Mouse (Mus musculus): ENCODE measurements around the gene Tmem203.

The Tmem203 gene

GRCm38 (mm10) chr2:25255284-25255779 lies at the start of gene Tmem203:
Tmem203 (plus strand) TSS chr2:25255439.
- DNase-seq (ENCODE audit: low spot score) = peak; percentile 92

- DNase-seq (ENCODE audit: low spot score) = no peak
Observed at GRCm38 (mm10) chr2:25207593-25207992, 47.6 kb upstream of the Tmem203 start.

GRCm38 (mm10) chr2:25210686-25211085 lies 44.6 kb upstream of the Tmem203 start:
- DNase-seq (ENCODE audit: low spot score) = peak; percentile 27

DNA sequence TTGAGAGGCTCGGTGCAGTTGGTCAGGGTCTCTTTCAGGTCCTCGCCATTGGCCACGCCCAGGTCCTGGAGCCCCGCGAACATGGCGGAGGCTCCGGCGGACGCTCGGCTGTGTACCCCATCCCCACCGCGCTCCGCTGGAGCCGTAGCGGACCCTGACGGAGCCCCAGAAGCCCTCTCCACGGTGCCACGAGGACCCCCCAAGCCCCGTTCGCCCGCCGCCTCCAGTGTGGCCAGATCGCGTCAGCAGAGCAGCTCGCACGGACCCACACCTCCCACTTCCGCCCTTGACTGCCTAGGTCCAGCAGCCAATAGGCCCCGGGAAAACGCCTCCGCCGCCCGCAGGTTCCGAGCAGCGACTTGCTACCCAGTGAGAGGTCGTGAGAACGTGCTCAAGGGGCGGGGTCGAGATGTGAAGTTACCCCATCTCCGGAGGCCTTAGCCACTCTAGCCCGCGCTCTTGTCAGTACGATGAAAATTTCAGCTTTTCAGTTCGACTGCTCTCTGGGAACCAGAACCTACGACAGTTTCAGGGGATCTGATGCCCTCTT lies 44.0 kb upstream of the Tmem203 start, which contains the start of gene Nelfb:
Nelfb (minus strand) TSS at position 369 of the 550 bp plus-strand sequence.
- peak; percentile 96 for DNase-seq (ENCODE audit: low spot score)

- DNase-seq (ENCODE audit: low spot score) = no peak
Observed at GRCm38 (mm10) chr2:25213266-25213865, 41.9 kb upstream of the Tmem203 start.

DNA sequence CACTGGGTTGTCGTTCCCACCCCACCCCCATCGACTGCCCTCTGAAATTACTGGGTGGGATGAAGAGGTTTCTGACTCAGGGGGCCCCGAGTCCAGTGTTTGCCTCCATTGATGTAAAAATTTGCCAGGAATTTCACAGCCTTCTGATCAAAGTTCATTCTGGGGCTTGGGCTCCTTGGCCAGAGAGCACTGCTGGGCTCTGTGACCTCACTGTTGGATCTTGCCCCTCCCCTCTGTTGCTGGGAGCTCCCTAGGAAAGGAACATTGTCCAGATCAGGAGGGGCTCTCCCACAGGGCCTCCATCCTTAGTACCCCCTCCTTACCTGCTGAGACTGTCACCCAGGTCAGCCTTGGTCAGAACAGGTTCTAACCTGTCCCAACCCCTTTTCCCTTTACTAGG lies 40.8 kb upstream of the Tmem203 start, which contains the start of gene Stpg3:
Stpg3 (minus strand) TSS at position 194 of the 400 bp plus-strand sequence.
- DNase-seq (ENCODE audit: low spot score) = peak; percentile 58

DNA sequence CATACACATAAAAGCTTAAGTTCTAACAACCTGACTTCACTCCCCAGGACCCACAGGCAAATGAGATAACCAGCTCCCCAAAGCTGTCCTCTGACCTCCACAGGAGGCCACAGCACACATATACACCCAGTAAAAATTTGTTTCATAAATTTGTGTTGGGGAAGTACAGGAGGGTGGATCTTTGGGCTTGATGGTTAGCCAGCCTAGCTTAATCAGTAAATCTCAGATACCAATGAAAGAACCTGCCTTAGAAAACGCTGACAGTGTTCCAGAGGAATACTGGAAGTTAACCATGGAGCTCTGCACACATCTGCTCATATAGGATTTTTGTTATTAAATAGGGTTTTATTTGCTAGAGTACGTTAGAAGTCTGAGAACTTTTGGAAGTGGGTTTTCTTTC lies 37.6 kb upstream of the Tmem203 start:
- no peak for DNase-seq (ENCODE audit: low spot score)

- DNase-seq (ENCODE audit: low spot score) = no peak
Observed at GRCm38 (mm10) chr2:25218445-25218844, 36.8 kb upstream of the Tmem203 start, which contains the start of gene Fam166a. Fam166a (plus strand) TSS chr2:25218745.

DNA sequence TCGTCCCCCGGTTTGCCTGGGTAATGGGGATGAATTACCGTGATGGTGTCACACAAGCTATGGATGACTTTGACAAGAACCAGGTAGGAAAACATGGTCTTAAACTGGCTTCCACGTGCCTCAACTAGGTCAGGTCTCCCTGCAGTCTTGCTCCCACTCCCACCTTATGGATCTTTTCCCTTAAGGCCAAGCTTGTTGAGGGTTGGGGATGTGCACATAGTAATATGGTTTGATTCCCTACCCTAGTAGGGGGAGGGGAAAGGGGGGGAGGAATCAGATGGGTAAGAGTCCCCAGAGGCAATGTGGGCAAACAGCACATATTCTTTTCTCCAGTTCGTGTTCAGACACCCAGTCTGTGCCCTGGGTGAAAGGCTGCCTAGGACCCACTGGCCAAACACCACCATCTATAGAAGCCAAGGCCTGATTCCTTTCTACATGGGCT lies 33.9 kb upstream of the Tmem203 start:
- DNase-seq (ENCODE audit: low spot score) = no peak

DNA sequence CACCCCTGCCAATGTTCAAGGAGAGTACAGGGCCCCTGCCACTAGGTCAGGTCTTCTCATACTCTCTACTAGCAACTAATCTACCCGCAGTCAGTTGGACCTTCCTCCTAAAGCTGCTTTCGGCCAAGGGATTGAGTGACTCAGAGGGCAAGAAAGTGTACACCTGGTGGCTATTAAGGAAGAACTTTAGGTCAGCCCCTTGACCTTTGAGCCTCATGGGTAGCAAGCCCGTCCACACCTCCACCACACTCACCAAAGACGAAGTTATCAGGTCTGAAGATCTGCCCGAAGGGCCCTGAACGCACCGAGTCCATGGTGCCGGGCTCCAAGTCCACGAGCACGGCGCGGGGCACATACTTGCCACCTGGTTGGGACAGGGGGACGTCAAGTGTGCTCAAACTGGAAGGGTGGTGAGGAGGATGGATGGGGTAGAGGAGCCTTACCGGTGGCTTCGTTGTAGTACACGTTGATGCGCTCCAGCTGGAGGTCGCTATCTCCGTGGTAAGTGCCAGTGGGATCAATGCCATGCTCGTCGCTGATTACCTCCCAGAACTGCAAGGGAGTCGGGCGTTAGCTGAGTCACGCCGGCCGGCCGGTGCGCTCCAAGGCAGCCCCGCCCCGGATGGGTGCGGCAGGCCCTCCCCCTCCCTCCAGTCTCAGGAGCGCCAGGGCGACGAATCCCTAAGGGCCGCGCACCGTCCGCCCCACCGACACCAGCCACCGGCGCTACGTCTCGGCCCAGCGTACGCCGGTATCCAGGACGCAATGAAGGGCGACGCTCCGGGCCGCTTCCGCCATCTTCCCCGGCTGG lies 31.4 kb upstream of the Tmem203 start:
- DNase-seq (ENCODE audit: low spot score) = peak; percentile 82

GRCm38 (mm10) chr2:25224492-25224765 lies 30.8 kb upstream of the Tmem203 start, which contains the start of gene Tubb4b:
Tubb4b (minus strand) TSS chr2:25224702.
- no peak for DNase-seq (ENCODE audit: low spot score)

DNA sequence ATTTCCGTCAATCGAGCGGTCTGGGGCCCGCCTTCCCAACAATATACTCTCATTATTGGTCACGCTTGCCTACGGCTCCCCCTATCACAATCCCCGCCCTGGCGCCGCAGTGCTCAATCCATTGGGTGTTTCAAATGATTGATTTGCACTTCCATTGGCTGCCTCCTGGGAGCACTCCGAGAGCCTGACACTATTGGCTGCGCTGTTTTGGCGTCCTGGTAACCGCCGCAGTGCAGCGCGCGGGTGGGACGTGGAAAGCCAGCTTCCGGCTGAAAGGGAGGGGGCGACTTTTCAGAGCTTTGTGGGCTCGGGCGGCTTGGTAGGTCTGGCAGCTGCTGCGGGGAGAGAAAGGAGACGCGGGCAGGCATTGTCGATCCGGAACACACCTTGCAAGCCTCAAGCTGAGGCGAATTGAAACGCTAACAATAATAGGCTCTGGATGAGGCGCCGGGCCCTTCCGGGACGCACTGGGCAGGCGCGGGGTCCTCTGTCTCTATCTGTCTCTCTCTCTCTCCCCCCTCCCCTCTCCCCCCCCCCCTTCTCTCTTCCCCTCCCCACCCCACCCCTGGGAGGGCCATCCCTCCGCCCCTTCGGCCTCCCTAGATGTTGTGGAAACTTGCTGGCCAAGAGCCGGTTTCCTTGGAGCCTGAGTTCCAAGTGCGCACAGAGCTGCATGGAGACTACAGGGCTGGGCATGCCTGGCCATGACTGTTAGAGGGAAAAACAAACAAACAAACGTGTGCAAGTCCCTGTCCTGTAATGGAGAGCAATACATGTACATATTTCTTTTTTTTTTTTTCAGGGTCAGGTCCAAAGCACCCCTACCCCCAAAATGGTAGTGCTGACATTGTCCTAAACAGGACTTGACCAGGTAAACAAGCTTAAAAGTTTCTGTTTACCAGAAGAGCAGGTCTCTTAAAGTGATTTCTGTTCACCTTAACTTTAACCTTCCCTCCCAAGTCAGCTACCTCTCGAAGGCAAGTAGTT lies 30.2 kb upstream of the Tmem203 start:
- peak; percentile 99 for DNase-seq (ENCODE audit: low spot score)

DNA sequence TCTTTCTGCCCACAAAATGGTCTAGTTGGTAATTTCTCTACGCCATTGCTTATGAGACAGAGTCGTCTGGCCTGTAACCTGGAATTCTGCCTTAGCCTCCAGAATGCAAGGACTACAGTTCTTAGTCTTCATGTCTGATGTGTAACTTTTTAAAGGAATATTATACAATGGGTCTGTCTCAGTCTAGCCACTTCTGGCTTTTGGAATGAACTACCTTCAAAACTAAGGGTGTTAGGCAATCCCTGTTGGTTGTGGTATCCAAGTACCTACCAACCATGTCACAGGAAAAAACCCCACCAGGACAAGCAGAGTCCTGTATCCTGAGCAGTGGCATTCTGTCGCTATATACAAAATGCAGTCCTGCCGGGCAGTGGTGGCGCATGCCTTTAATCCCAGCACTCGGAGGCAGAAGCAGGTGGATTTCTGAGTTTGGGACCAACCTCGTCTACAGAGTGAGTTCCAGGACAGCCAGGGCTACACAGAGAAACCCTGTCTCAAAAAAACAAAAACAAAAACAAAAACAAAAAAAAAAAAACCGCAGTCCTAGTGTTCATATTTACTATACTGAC lies 29.3 kb upstream of the Tmem203 start:
- no peak for DNase-seq (ENCODE audit: low spot score)

- no peak for DNase-seq (ENCODE audit: low spot score)
Observed at GRCm38 (mm10) chr2:25226864-25227263, 28.4 kb upstream of the Tmem203 start.

- DNase-seq (ENCODE audit: low spot score) = no peak
Observed at GRCm38 (mm10) chr2:25227406-25227805, 27.8 kb upstream of the Tmem203 start.

DNA sequence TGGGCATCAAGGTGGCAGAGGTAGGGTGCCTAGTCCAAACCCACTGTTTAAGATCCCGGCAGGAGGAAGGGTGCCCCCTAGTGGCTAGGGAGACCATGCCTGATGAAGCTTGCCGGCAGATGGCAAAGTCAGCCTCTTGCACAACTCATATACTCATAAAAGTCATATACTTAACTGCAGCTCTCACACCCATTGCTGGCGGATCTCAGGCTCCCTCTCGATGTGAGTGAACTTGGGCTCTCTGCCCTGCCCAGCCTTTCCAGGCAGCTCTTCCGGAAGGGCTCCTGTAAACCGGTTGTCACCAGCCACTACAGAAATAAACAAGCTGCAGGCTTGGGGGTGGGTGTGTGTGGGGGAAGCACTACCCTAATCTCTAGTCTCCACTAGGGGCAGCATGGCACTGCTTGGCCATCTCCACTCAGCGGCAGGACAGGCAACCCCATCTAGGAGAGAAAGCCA lies 26.8 kb upstream of the Tmem203 start:
- peak; percentile 88 for DNase-seq (ENCODE audit: low spot score)

DNA sequence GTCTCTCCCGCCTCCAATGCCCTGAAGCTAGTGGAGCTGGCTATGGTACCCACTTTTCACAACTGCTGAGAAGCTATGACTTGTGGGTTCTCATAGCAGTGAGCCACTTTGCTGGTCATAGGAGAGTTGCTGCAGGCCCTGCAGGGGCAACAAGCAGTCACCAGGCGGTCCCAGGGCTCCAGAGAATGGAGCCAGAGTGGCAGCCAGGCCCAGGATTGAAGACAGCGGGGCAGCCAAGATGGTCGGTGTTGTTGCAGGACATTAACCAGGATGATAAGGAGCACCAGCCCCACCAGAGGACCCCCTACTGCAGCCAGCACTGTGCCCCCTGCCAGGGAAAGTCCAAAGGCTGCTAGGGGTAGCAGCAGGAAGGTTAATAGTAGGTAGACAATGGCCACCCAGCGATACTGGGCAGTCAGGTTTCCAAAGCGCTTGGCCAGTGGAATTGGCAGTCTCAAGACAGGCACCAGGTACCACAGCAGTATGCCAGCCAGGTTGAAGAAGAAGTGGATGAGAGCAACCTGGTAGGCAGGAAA lies 26.2 kb upstream of the Tmem203 start:
- no peak for DNase-seq (ENCODE audit: low spot score)

DNA sequence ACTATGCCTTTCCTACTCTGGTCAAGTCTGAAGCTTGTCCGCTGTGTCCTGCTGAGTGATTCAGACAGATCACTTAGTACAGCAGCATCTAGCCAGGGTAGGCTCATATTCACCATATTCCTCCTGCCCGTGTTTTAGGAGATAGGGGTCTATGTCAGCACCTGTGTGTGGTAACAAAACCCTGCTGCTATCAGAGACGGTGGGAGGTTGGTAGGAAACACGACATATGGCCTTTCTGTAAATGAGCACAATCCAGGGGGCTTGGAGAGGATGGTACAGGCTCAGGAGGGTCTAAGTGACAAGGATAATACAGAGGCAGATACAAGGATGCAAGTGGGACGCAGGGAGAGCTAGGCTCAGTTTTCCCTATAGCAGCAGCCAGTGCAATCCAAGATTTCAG lies 25.7 kb upstream of the Tmem203 start:
- no peak for DNase-seq (ENCODE audit: low spot score)

DNA sequence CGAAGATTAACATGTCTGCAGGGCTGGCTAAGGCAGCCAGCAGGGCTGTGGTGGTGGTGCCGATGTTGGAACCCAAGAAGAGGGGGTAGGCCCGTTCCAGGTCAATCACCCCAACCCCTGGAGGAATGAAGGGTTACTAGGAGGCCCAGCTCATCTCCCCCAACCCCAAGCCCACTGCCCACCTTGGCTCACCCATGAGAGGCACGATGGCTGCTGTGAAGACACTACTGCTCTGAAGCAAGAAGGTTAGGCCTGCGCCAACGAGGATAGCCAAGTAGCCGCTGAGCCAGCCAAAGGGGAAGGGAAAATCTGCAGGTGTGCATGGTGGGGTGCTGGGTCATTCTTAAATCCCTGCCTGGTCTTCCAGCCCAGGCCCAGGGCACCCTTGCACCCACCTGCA lies 24.7 kb upstream of the Tmem203 start:
- DNase-seq (ENCODE audit: low spot score) = no peak

- no peak for DNase-seq (ENCODE audit: low spot score)
Observed at GRCm38 (mm10) chr2:25231038-25231437, 24.2 kb upstream of the Tmem203 start.

DNA sequence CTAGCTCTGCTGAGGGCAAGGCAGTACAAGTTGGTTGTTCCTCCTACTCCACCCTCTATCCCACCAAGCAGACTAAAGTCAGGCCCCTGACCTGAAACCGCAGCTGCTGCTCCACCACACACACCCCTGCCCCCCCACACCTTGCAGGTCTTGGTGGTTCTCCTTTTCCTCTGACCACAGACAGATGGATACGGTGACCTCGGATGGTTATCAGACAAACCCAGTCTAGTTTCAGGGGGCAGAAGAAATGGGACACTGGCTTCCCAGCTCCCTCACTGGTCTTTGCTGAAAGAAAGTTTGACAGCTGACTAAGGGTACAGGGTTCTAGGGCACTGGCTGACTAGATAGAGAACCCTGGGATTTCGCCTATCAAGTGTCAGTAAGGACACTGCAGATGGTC lies 21.8 kb upstream of the Tmem203 start:
- no peak for DNase-seq (ENCODE audit: low spot score)
